Mouse (Mus musculus): ENCODE results near the gene Sntb2. TPM values are rescaled to one million over a fixed set of nuclear protein-coding genes. Genes with fewer than 3 reads are reported as not detected.

Sntb2 gene
- total RNA-seq, 1 experiment from 2014 or later, result 52.7 TPM

DNA sequence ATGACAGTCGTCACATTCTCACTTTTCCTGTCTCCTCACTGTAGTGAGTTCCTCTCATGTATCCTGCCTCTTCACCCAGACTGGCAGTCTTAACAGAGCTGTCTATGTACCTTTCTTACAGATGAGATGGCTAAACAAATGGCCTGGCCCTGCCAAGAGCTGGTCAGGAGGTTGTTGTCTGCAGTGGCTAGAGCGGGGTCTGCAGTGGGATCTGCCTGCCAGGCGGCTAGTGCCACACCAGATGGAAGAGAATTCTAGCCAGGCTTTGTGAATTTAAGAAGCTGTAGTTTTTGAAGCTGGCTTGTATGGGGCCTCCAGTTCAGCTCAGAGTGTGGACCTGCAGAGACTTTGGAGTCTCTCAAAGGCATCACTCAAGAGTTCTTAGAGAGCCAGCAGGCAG is 100.1 kb downstream of the Sntb2 start:
- no peak for DNase-seq

DNA sequence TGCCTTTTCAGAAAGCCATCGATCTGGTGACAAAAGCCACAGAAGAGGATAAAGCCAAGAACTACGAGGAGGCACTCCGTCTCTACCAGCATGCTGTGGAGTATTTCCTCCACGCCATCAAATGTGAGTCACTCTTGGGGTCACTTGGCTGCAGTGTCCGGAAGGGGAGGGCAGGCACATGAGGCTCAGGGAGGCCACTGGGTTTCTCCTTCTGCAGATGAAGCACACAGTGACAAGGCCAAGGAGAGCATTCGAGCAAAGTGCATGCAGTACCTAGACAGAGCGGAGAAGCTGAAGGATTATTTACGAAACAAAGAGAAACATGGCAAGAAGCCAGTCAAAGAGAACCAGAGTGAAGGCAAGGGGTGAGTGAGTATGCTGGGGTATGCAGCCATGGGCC is 101.1 kb downstream of the Sntb2 start:
- no peak for DNase-seq

DNA sequence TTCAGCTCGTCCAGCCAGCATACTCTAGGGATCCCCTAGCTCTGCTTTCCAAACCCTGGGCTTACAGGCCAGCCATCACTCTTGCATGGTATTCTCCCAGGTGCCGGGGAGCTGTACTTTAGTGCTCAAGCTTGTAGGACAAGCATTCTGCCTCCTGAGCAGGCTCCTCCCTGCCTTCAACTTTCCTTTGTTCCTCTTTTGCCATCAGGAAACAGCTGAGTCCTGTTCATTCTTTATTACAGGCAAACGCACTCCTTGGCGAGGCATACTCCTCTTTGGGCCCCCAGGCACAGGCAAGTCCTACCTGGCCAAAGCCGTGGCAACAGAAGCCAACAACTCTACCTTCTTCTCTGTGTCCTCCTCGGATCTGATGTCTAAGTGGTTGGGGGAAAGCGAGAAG is 105.1 kb downstream of the Sntb2 start:
- no peak for DNase-seq

DNA sequence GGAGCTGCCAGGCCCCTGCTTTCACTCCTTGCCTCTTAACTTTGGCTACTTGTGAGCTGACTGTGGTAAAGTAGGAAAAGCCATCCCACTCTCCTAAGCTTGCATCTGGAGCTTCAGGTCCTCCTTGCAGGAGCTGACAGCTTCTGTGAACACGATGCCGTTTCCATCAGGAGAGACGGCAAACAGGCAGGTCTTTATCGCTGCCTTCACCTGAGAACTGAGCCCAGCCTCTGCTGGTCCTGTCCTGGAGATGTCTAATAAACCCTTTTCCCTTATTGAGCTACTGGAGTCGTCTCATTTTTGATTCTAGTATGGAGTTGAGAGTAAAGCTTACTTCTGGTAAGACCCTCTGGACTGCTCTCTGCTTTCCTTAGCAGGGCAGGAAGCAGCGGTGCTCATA is 109.9 kb downstream of the Sntb2 start:
- DNase-seq, result no peak

DNA sequence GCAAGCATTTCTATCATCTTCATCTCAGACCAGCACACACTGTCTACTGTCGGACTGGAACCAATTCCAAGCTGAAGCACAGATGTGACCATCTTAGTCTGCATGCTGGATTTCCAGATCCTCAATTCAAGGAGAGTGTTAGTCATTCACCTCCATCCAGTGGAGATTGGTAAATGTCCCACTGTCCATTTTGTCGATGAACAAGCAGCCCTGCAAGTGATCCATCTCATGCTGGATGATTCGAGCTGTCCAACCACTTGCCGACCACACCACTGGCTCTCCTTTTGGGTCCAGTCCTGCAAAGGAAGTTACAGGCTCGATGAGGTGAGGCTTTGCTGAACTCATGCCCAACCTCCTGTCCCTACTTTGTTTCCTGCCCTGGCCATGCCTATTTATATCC is 111.4 kb downstream of the Sntb2 start:
- no peak for DNase-seq

DNA sequence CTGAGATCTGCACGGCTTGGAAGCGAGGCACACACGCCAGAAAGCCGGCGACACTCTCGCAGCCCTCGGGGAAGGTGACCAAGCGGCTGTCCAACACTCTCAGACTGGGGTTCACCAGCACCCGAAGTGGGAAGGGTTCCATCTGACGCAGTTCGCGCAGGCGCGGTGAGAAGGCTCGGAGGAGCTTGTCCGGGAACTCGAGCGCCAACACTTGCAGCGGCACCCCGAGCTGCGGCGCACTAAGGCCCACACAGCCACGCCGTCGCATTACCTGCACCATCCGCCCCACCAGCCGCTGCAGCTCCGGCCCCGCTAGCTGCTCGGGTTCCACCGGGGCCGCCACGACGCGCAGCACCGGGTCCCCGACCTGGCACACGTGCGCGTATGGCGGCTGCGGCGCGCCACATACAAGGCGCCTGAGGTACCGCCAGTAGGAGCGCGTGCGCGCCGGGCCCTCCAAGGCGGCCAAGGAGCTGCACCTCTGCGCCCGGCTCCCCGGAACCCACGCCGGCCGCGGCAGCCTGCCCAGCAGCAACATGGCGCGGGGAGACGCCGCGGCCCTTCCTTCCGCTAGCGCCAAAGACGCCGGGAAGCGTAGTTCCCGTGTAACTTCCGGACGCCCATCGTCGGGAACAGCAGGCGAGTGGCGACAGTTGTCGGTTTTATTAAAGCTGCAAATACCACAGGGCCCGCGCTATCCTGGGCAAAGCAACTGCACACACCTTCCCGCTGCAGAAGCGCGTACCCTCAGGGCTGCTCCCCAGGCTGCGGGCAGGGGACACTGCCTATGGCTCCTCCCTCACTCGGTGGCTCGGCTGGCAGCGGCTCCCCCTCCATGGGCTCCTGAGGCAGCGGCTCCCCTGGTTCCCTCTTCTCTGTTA is 112.8 kb downstream of the Sntb2 start, which contains the start of gene Pdf:
TSS of gene Pdf (minus strand) at position 554 of the 881 bp plus-strand sequence.
- DNase-seq, result peak; percentile 85

DNA sequence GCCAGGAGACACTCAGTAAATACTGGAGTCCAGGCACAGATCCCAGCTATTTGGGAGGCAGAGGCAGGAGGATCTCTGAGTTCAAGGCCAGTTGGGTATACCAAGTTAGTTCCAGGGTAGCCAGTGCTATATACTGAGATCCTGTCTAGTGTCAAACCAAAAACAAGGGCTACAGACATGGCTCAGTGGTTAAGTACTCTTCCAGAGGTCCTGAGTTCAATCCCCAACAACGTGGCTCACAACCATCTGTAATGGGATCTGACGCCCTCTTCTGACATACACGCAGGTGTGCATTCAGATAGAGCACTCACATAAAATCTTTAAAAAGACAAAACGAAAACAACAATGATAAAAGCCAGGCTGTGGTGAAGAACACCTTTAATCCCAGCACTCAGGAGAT is 113.9 kb downstream of the Sntb2 start:
- DNase-seq, result no peak

DNA sequence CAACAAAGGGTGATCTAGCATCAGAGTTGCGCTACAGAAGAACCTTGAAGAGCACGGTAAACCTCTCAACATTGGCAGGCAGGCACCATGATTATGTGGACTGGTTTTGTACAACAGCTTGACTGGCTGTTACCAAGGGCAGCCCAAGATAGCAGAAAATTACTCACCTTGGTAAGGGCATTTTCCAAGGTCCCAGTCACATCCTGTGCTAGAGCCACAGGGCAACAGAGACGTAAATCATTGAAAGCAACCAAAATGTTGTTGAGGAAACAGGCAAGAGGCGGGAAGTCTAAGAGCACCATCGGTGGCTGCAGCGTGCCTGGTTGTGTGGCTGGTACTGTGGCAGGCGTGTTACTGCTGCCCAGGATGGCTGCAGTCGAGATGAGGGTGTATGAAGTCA is 116.5 kb downstream of the Sntb2 start:
- DNase-seq, result no peak

DNA sequence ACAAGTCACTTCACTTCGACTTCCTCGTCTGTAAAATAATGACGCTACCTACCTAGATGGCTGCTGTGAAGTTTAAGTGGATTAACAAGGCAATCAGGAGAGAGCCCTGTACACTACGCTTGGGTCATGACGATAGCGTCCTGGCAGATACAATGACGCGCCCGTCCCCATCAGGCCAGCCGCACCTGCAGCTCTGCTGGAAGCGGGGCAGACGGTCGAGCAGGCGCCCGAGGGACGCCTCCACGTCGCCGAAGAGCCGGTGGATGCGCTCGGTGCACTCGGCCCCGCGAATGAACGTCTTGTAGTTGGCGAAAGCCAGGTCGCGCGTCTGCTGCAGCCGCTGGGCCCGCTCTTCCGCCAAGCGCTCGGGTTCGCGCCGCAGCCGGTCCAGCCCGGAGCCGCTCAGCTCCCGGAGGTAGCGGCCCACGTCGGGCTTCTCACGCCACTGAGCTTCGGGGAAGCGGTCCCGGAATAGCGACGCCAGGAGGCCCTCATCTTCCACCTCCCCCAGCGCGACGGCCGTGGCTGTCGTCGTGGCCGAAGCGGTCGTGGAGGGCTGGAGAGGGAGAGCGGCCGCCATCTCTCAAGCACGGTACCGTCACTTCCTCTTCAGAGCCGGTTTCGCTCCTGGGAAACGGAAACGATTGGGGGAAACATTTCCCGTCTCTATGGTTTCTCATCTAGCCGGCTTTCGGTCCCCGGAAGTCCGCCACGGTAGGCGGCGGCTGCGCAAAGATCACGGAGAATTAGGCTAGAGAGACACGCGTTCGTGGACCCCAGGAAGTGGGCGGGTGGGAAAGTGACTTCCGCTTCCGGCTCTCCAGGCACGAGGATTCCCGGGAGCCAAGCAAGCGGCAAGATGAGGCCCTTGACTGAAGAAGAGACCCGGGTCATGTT is 120.8 kb downstream of the Sntb2 start, which contains the start of the genes Cog8 and Nip7:
TSS of gene Cog8 (minus strand) at position 614 of the 897 bp plus-strand sequence.
TSS of gene Nip7 (plus strand) at position 802 of the 897 bp plus-strand sequence.
- peak; percentile 93 for DNase-seq

DNA sequence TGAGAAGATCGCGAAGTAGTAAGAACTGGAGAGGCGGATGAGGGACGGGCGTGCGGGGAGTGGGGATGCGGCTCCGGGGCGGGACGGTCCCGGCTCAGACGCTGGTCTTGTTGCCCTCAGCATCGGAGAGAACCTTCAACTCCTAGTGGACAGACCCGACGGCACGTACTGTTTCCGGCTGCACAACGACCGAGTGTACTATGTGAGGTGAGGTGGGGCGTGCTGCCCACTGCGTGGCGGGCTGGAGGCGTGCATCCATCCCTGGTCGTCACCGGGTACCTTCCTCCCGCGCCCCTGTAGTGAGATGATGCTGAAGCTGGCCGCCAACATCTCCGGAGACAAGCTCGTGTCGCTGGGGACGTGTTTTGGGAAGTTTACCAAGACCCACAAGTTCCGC is 121.4 kb downstream of the Sntb2 start:
- no peak for DNase-seq

DNA sequence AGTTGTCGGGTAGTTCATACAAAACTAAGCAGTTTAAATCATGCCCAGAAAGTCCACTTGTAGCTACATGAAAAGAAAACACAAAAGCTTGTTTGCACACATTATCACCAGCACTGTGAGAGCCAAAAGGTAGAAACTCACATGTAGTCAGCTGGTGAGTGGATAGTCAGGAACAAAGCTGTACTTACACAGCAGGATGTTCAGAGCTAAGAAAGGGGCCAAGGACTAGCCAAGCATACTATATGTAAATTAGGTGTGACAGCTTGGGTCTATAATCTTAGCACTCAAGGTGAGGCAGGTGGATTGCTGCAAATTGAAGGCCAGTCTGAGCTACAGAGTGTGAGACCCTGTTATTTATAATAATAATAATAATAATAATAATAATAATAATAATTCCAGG is 127.1 kb downstream of the Sntb2 start:
- DNase-seq, result no peak

DNA sequence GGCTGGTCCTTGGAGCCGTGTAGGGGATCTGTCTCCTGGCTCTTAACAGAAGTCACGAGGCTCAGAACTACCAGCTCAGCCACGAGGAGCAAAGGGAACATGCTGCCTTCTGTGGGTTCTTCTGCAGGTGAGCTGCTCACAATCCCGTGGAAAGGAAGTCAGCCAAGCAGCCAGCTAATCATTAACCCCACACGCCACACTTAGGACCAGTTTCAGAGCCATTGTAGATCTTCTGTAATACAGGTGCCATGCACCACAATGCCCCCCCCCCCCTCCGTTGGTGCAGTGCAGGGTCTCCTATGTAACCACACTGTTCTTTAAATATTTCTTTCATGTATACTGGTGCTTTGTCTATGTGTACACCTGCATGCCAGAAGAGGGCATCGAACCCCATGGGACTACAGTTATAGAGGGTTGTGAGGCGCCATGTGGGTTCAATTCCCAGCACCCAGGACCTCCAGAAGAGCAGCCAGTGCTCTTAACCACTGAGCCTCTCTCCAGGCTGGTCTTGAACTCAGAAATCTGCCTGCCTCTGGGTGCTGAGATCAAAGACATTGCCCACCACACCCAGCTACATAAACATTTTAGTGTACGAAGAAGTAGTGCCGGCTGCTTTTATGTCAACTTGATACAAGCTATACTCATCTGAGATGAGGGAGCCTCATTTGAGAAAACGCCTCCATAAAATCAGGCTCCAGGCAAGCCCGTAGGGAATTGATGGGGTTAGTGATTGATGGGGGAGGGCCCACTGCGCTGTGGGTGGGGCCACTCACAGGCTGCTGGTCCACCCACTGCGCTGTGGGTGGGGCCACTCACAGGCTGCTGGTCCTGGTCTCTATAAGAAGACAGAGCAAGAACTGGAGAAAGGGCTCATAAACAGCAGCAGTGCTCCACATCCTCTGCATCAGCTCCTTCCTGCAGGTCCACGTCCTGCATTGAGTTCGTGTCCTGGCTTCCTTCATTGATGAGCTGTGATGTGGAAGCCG is 130.3 kb downstream of the Sntb2 start, which contains the start of gene Tmed6:
TSS of gene Tmed6 (minus strand) at position 134 of the 986 bp plus-strand sequence.
- DNase-seq, result peak; percentile 23

Other genes with a start within 250 kb of the Sntb2 start
- gene Has3, start 65.5 kb upstream of the Sntb2 start, total RNA-seq (2021), result 0.33 and 0.55 TPM in 2 replicates
- gene Utp4, start 42.1 kb upstream of the Sntb2 start, total RNA-seq (2021), result 39.6 and 47.2 TPM in 2 replicates
- gene Vps4a, start 95.5 kb downstream of the Sntb2 start, total RNA-seq (2021), result 78.7 and 102 TPM in 2 replicates
- gene Pdf, start 112.9 kb downstream of the Sntb2 start, total RNA-seq (2021), result 41.0 and 63.8 TPM in 2 replicates
- 47.9 and 48.6 TPM in 2 replicates for gene Cog8, start 120.9 kb downstream of the Sntb2 start, total RNA-seq (2021)
- 44.8 and 45.7 TPM in 2 replicates for gene Nip7, start 121.1 kb downstream of the Sntb2 start, total RNA-seq (2021)
- gene Tmed6, start 129.9 kb downstream of the Sntb2 start, total RNA-seq (2021), result not detected in 2 replicates
- 30.2 and 31.2 TPM in 2 replicates for gene Terf2, start 160.8 kb downstream of the Sntb2 start, total RNA-seq (2021)
- 570 and 647 TPM in 2 replicates for gene Cyb5b, start 214.9 kb downstream of the Sntb2 start, total RNA-seq (2021)

Measured in adrenal gland, postnatal 25 days (tissue).